Mouse (Mus musculus) liver, postnatal 0 days (tissue): ENCODE results near the gene Atpif1. TPM values are rescaled to one million over a fixed set of nuclear protein-coding genes. Genes with fewer than 3 reads are reported as not detected.

Experiments used
- ATAC-seq: fragments of 200-750 bp; cut with Nextera tagmentation; 2 replicates; pipeline ENCODE4 v1.8.0; 2017; ENCODE audit warnings: mild to moderate bottlenecking, moderate library complexity
- DNase-seq: peaks from one replicate; pipeline ENCODE4 v3.0.0-alpha.2; 2016
- H3K27ac ChIP-seq: fragments of 300-500 bp; sonication (generic); 2 replicates; pipeline ENCODE4 v1.5.1; 2014; ENCODE audit warnings: antibody characterized with exemption, moderate library complexity, mild to moderate bottlenecking, low read depth
- H3K27me3 ChIP-seq: fragments of 300-500 bp; sonication (generic); 2 replicates; pipeline ENCODE4 v1.6.1; 2014; ENCODE audit warnings: low read length, control low read depth, mixed read lengths; ENCODE audit not compliant: insufficient read depth
- H3K36me3 ChIP-seq: fragments of 300-500 bp; sonication (generic); replicated peaks from 2 replicates; pipeline ENCODE4 v1.6.1; 2014; ENCODE audit warnings: mild to moderate bottlenecking, control low read depth, low read length, moderate library complexity, mixed read lengths; ENCODE audit not compliant: insufficient read depth
- H3K4me1 ChIP-seq: fragments of 300-500 bp; sonication (generic); 2 replicates; pipeline ENCODE4 v1.6.1; 2014; ENCODE audit warnings: antibody characterized with exemption, mild to moderate bottlenecking, control low read depth; ENCODE audit not compliant: insufficient read depth
- H3K4me2 ChIP-seq: fragments of 300-500 bp; sonication (generic); 2 replicates; pipeline ENCODE4 v1.6.1; 2014; ENCODE audit warnings: low read depth, mild to moderate bottlenecking, low read length, moderate library complexity, mixed read lengths
- H3K4me3 ChIP-seq: fragments of 300-500 bp; sonication (generic); 2 replicates; pipeline ENCODE4 v1.5.1; 2014; ENCODE audit warnings: low read depth, low read length
- H3K9ac ChIP-seq: fragments of 300-500 bp; sonication (generic); replicated peaks from 2 replicates; pipeline ENCODE4 v1.6.1; 2014; ENCODE audit warnings: mild to moderate bottlenecking, moderate library complexity
- H3K9me3 ChIP-seq: fragments of 300-500 bp; sonication (generic); 2 replicates; pipeline ENCODE4 v1.6.1; 2016; ENCODE audit warnings: mild to moderate bottlenecking, control low read depth, low read length, mixed read lengths
- CTCF ChIP-seq: sonication (generic); IDR thresholded peaks from 2 replicates; pipeline ENCODE4 v1.5.1; 2016; ENCODE audit warnings: antibody characterized with exemption, low read depth
- EP300 ChIP-seq: IDR thresholded peaks from 2 replicates; pipeline ENCODE4 v1.6.1; 2016; ENCODE audit warnings: antibody characterized with exemption, low read depth, mild to moderate bottlenecking
- WGBS: fragments of 180-500 bp; shearing (Covaris S2); extraction: QIAGEN DNeasy Blood & Tissue Kit; methylation state at CpG from one replicate; pipeline ENCODE4 v1.1.7; 2014; ENCODE audit not compliant: insufficient replicate concordance; 5-methylcytosine and 5-hydroxymethylcytosine counted together
- polyA plus RNA-seq: library from polyadenylated mRNA; unstranded; fragments of >200 nt; fragmentation: Nextera tagmentation; extraction: Ambion mirVana; gene quantifications from 2 replicates; pipeline ENCODE4 v1.2.1, GENCODE M21; 2015

Gene Atpif1
- polyA plus RNA-seq, 1 experiment from 2014 or later = 935 TPM

DNA sequence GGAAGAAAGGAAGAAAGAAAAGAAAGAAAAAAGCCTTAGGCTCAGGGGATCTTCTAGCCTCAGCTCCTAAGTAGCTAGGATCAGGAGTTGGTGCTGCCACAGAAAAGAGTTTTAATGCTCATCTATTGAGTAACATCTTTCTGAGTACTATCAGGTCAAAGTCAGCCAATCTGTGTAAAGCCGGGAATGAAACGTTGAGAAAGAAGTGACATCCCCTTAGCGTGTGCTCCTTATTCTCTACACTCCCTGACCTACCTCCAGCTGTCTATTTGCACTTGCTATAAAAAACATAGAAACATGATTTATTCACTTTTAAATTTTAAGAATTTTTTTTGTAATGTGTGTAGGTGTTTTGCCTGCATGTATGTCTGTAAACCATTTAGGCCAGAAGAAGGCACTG lies 14.3 kb downstream of the Atpif1 start:
- Histone ChIP-seq H3K27ac (no peak overlapping the region), H3K4me1 (peaks cover 9% of the 10 kb centered on the region), H3K27me3 (no peaks in the 10 kb centered on the region), H3K4me2 (no peak overlapping the region), H3K4me3 (no peak overlapping the region), H3K9ac (no peak overlapping the region), H3K36me3 (no peaks in the 10 kb centered on the region), H3K9me3 (no peaks in the 10 kb centered on the region)
- ATAC-seq (no peak), DNase-seq (no peak)
- 62% methylated on average over 3 of the region's 3 CpGs for WGBS
- TF ChIP-seq CTCF = no peak
- no peak for TF ChIP-seq EP300

- WGBS = 50% methylated on average over 8 of the region's 8 CpGs
- no peak overlapping the region for H3K9ac ChIP-seq
- no peaks in the 10 kb centered on the region for H3K9me3 ChIP-seq
- no peaks in the 10 kb centered on the region for H3K27me3 ChIP-seq
- no peak overlapping the region for H3K4me2 ChIP-seq
- H3K27ac ChIP-seq = no peak overlapping the region
- H3K4me1 ChIP-seq = peaks cover 19% of the 10 kb centered on the region
- DNase-seq (no peak), ATAC-seq (no peak)
- no peak for TF ChIP-seq CTCF
- no peak for TF ChIP-seq EP300
- no peaks in the 10 kb centered on the region for H3K36me3 ChIP-seq
- no peak overlapping the region for H3K4me3 ChIP-seq
These were observed 15.4 kb downstream of the Atpif1 start for GRCm38 (mm10) chr4:132518066-132518465.

DNA sequence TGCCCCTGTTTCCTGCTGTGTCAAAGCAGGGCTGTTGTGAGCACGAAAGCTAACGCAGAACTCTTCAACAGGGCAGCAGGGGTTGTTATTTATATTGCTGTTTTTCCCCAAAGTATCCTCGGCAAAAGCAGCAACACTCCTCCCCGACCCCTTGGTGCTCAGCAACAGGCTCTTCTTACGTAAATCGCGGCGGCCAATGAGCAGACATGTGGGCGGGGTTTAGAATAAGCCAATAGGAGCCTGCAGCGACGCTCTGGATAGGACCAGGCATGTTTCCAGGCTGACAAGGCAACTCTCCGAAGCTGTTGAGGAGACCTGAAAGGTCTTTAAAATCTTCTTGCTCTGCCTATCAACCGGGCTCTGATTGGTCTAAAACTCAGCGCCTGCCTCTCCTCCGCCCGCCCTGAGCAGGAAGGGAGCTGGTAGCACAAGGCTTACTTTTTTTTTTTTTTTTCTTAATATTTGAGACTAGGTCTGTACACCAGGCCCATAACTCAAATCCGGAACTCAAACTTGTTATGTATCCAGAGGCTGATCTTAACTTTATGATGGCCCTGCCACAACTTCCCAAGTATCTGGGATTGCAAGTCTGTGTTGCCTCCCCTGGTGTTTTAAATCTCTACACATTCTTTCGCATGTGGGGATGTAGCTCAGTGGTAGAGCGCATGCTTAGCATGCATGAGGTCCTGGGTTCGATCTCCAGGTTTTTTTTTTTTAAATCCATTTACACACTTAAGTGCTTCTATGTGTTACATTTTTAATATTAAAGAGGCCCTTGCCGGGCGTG lies 17.9 kb downstream of the Atpif1 start:
- no peaks in the 10 kb centered on the region for H3K9me3 ChIP-seq
- no peaks in the 10 kb centered on the region for H3K27me3 ChIP-seq
- H3K4me3 ChIP-seq = peak overlapping the region; percentile 54
- H3K9ac ChIP-seq = peak overlapping the region; percentile 50
- peak overlapping the region; percentile 86 for H3K4me2 ChIP-seq
- peak overlapping the region; percentile 78 for H3K27ac ChIP-seq
- H3K4me1 ChIP-seq = peaks cover 34% of the 10 kb centered on the region
- peak; percentile 25; the same call in 1 of the 2 replicates for TF ChIP-seq EP300
- no peak for TF ChIP-seq CTCF
- DNase-seq (peak; percentile 88), ATAC-seq (peak; percentile 87)
- H3K36me3 ChIP-seq = no peaks in the 10 kb centered on the region
- WGBS = 19% methylated on average over 22 of the region's 22 CpGs

GRCm38 (mm10) chr4:132514555-132515135 lies 18.8 kb downstream of the Atpif1 start:
- Histone ChIP-seq H3K9ac (peak overlapping the region; percentile 50), H3K36me3 (no peaks in the 10 kb centered on the region), H3K27ac (peak overlapping the region; percentile 78), H3K4me2 (peak overlapping the region; percentile 86), H3K9me3 (no peaks in the 10 kb centered on the region), H3K27me3 (no peaks in the 10 kb centered on the region), H3K4me3 (peak overlapping the region; percentile 54), H3K4me1 (peaks cover 35% of the 10 kb centered on the region)
- peak; percentile 92 for DNase-seq
- peak; percentile 91 for TF ChIP-seq CTCF
- no peak for TF ChIP-seq EP300
- 2% methylated on average over 21 of the region's 21 CpGs for WGBS
- ATAC-seq = peak; percentile 20

DNA sequence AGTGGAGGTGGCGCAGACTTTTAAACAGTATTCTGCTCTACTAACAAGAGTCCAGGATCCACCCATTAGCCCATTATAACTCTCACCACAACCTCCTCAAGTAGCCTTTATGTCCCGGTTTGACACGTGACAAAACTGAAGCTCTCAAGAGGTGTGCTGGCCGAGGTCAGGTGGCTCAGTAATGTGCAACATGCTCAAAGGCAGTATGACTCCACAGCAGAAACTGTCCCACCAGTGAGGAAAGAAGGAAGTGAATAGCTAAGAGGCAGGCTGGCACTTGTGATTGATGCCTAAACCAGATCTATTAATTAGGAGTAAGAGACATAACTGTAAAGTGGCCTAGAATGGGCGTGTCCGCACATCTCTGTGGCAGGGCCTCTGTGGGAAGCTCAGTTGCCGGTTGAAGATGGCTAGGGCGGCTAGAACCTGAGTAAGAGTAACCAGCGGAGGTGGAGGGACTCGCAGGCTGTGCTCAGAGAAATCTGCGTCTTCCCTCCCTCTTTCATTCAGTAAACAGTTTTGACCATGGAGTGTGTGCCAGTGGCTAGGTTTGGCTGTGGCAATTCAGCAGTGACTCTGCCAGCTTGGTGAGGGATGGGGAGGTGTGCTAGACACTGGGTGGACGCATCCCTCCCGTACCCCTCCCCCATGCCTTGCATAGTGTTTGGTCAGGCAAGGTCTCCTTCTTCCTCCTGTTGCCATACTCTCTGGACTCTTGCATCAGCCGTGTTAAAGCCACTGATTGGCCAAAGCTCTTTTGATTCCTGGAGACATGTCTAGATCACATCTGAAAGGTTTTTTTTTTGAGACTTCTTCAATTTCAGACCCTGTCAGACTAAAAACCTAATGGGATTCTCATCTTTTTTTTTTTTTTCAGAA lies 19.8 kb downstream of the Atpif1 start:
- H3K4me3 ChIP-seq = no peak overlapping the region
- DNase-seq (peak; percentile 66), ATAC-seq (no peak)
- no peaks in the 10 kb centered on the region for H3K36me3 ChIP-seq
- no peaks in the 10 kb centered on the region for H3K9me3 ChIP-seq
- 34% methylated on average over 14 of the region's 14 CpGs for WGBS
- peak overlapping the region; percentile 86 for H3K4me2 ChIP-seq
- peaks cover 38% of the 10 kb centered on the region for H3K4me1 ChIP-seq
- H3K27ac ChIP-seq = peak overlapping the region; percentile 81
- no peaks in the 10 kb centered on the region for H3K27me3 ChIP-seq
- no peak for TF ChIP-seq CTCF
- TF ChIP-seq EP300 = no peak
- H3K9ac ChIP-seq = no peak overlapping the region

GRCm38 (mm10) chr4:132512080-132512479 lies 21.4 kb downstream of the Atpif1 start:
- Histone ChIP-seq H3K4me2 (peak overlapping the region; percentile 34; the same call in 1 of the 2 replicates), H3K27me3 (no peaks in the 10 kb centered on the region), H3K9ac (peak overlapping the region; percentile 31; the same call in 1 of the 2 replicates), H3K4me1 (peaks cover 43% of the 10 kb centered on the region), H3K27ac (0 out of 2 replicates have a peak overlapping the region, but pooled peaks have one; percentile 26), H3K4me3 (no peak overlapping the region), H3K9me3 (no peaks in the 10 kb centered on the region), H3K36me3 (no peaks in the 10 kb centered on the region)
- TF ChIP-seq CTCF (no peak), EP300 (peak; percentile 59; the same call in 1 of the 2 replicates)
- DNase-seq (no peak), ATAC-seq (no peak)
- WGBS = 70% methylated on average over 3 of the region's 3 CpGs
